Mouse (Mus musculus) G1E-ER4 (cell line): ENCODE measurements around the gene Crygb. TPM values are rescaled to one million over a fixed set of nuclear protein-coding genes. Genes with fewer than 3 reads are reported as not detected.

Source experiments
- GATA1 ChIP-seq: IDR thresholded peaks from one replicate; pipeline ENCODE4 v1.8.0; 2012; ENCODE audit warnings: low read length, inconsistent platforms
- polyA plus RNA-seq: library from polyadenylated mRNA; stranded (reverse); fragments of >175 nt; gene quantifications from 2 replicates; pipeline ENCODE4 v1.2.3, GENCODE M21; 2012

Gene Crygb
- polyA plus RNA-seq, 1 experiment = not detected

DNA sequence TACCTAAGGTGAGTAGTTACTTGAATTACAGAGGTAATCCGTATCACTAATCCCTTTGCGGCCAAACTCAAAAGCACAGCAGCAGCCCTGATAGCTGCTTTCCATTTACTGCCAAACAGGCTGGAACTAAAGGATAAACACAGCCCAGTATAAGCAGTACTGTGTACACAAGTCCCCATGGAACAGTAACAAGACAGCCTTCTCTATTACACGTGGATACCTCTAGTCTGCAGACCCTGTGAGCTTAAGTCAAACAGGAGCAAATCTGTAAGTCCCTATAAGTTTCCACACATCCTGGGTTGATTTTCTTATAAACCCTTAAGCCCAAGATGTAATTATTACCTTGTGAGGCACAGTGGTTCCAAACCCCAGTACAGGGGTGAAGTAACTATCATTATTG lies 46.6 kb downstream of the Crygb start:
- no peak for TF ChIP-seq GATA1

DNA sequence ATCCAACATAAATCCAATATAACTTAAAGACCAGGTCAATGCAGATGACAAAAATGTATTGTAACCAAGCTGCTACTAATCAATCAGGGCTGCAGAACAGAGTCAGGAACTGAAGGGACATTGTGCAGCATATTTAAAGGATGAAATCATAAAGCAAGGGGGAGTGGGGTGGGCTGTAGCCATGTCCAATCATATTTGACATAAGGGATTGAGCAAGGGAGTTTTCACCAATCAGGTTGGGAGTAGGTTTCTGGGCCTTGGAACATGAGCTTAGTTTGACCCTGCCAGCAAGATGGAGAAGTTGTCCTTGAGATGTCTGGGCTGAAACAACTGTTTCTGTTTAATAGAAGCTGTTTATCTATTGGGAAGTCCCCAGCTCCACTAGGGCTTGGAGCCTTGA lies 49.4 kb downstream of the Crygb start, which contains the start of gene Akr1cl:
TSS of gene Akr1cl (minus strand) at position 119 of the 400 bp plus-strand sequence.
- no peak for TF ChIP-seq GATA1

Other genes starting within 250 kb of the Crygb start
- 1.8 and 2.0 TPM in 2 replicates for gene Plekhm3, start 125.5 kb downstream of the Crygb start, polyA plus RNA-seq
- not detected in 2 replicates for gene Akr1cl, start 49.5 kb downstream of the Crygb start, polyA plus RNA-seq
- not detected in 2 replicates for gene Cryge, start 31.1 kb downstream of the Crygb start, polyA plus RNA-seq
- not detected in 2 replicates for gene Crygd, start 18.8 kb downstream of the Crygb start, polyA plus RNA-seq
- not detected in 2 replicates for gene Crygc, start 8.6 kb downstream of the Crygb start, polyA plus RNA-seq
- gene Cryga, start 21.1 kb upstream of the Crygb start, polyA plus RNA-seq = not detected in 2 replicates
- not detected in 2 replicates for gene Gm28845, start 37.3 kb upstream of the Crygb start, polyA plus RNA-seq
- gene D630023F18Rik, start 40.9 kb upstream of the Crygb start, polyA plus RNA-seq = not detected in 2 replicates
- gene Idh1, start 104.2 kb upstream of the Crygb start, polyA plus RNA-seq = 1.1 and 1.2 TPM in 2 replicates
- gene Pikfyve, start 104.4 kb upstream of the Crygb start, polyA plus RNA-seq = 60.9 and 88.3 TPM in 2 replicates
- gene Pth2r, start 199.8 kb upstream of the Crygb start, polyA plus RNA-seq = not detected in 2 replicates